Mouse (Mus musculus) megakaryocyte, embryonic 14.5 days (primary cell): ENCODE results near the gene Slc35g3.

Source experiments
- FLI1 ChIP-seq: IDR thresholded peaks from 2 replicates; pipeline ENCODE4 v1.6.1; 2012; ENCODE audit warnings: low read length, inconsistent platforms, mixed read lengths
- GATA1 ChIP-seq: IDR thresholded peaks from 3 replicates; pipeline ENCODE4 v1.6.1; 2012; ENCODE audit warnings: mixed read lengths, low read length, inconsistent platforms, borderline replicate concordance

DNA sequence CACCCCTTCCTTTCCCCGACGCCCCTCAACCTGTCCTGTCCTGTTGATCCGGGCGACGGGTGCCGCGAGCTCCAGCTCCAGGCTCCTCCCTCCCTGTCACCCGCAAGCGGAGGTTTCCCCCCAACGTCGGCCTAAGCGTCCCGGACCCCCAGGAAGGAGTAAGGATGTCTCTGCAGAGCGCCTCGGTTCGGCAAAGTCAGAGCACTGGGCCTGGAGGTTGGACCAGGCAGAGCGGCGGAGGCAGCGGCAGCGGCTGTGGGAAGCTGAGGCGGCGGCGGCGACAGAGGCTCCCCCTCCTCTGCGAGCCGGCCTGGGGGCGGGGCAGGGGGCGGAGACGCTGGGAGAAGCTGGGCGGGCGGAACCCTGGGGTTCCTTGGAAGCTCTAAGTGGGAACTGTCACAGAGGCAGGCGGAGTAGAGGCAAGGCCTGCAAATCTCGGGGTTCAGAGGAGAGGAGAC is 40.9 kb upstream of the Slc35g3 start:
- TF ChIP-seq GATA1, result no peak
- TF ChIP-seq FLI1, result no peak
